Mouse (Mus musculus): ENCODE data around the gene Tbc1d10c. TPM values are rescaled to one million over a fixed set of nuclear protein-coding genes. Genes with fewer than 3 reads are reported as not detected.
A peak's percentile ranks its signal among the peaks of the same experiment; 100 is the strongest.

Gene Tbc1d10c
- 0.43 and 1.3 TPM in 2 replicates for polyA plus RNA-seq (2014; fragmentation: Nextera tagmentation; extraction: Ambion mirVana)

- peak within 1 kb of the TSS; percentile 97 for H3K9ac ChIP-seq (ENCODE audit: low read length)
- ATAC-seq (replicated peaks; ENCODE audit: low FRiP score) (no peak), DNase-seq (ENCODE audit: low spot score) (no peak)
- peak within 1 kb of the TSS; percentile 89 for H3K4me3 ChIP-seq (ENCODE audit: low read depth, low read length)
- H3K9me3 ChIP-seq (ENCODE audit: control insufficient read depth, low read length): no peaks in the 10 kb centered on the region
- H3K27me3 ChIP-seq (ENCODE audit: control insufficient read depth, insufficient read depth, low read length): no peaks in the 10 kb centered on the region
- H3K27ac ChIP-seq (ENCODE audit: low read depth, low read length): peak within 1 kb of the TSS; percentile 71
- 70% methylated on average over 4 of the region's 4 CpGs for WGBS
- H3K4me2 ChIP-seq (ENCODE audit: low read depth, low read length, severe bottlenecking): peak within 1 kb of the TSS; percentile 93
- peaks cover 14% of the 10 kb centered on the region for H3K36me3 ChIP-seq (ENCODE audit: control insufficient read depth, insufficient read depth, low read length)
- peaks cover 10% of the 10 kb centered on the region for H3K4me1 ChIP-seq (replicated peaks; ENCODE audit: control insufficient read depth, insufficient read depth, low read length)
These were observed at the start of gene Tbc1d10c for GRCm38 (mm10) chr19:4190831-4191334. Gene Tbc1d10c, minus strand, starts transcription at chr19:4191284.

GRCm38 (mm10) chr19:4240247-4240668, 49.2 kb upstream of the Tbc1d10c start:
- Histone ChIP-seq H3K4me3 (ENCODE audit: low read depth, low read length) (no peak overlapping the region), H3K9ac (ENCODE audit: low read length) (no peak overlapping the region), H3K27ac (ENCODE audit: low read depth, low read length) (no peak overlapping the region), H3K9me3 (ENCODE audit: control insufficient read depth, low read length) (no peaks in the 10 kb centered on the region), H3K4me1 (replicated peaks; ENCODE audit: control insufficient read depth, insufficient read depth, low read length) (no peaks in the 10 kb centered on the region), H3K36me3 (ENCODE audit: control insufficient read depth, insufficient read depth, low read length) (no peaks in the 10 kb centered on the region), H3K27me3 (ENCODE audit: control insufficient read depth, insufficient read depth, low read length) (no peaks in the 10 kb centered on the region), H3K4me2 (ENCODE audit: low read depth, low read length, severe bottlenecking) (no peak overlapping the region)
- DNase-seq (ENCODE audit: low spot score) (no peak), ATAC-seq (replicated peaks; ENCODE audit: low FRiP score) (no peak)
- WGBS: 74% methylated on average over 8 of the region's 8 CpGs

- Histone ChIP-seq H3K4me2 (ENCODE audit: low read depth, low read length, severe bottlenecking) (no peak overlapping the region), H3K27ac (ENCODE audit: low read depth, low read length) (no peak overlapping the region), H3K9ac (ENCODE audit: low read length) (no peak overlapping the region), H3K36me3 (ENCODE audit: control insufficient read depth, insufficient read depth, low read length) (no peaks in the 10 kb centered on the region), H3K4me1 (replicated peaks; ENCODE audit: control insufficient read depth, insufficient read depth, low read length) (no peaks in the 10 kb centered on the region; the same call in 1 of the 2 replicates), H3K9me3 (ENCODE audit: control insufficient read depth, low read length) (no peaks in the 10 kb centered on the region), H3K4me3 (ENCODE audit: low read depth, low read length) (no peak overlapping the region), H3K27me3 (ENCODE audit: control insufficient read depth, insufficient read depth, low read length) (no peaks in the 10 kb centered on the region)
- no peak for ATAC-seq (replicated peaks; ENCODE audit: low FRiP score)
- DNase-seq (ENCODE audit: low spot score): no peak
- WGBS: 81% methylated on average over 4 of the region's 4 CpGs
These were observed 43.5 kb upstream of the Tbc1d10c start for GRCm38 (mm10) chr19:4234548-4234947.

- DNase-seq (ENCODE audit: low spot score) (no peak), ATAC-seq (replicated peaks; ENCODE audit: low FRiP score) (no peak)
- no peaks in the 10 kb centered on the region for H3K36me3 ChIP-seq (ENCODE audit: control insufficient read depth, insufficient read depth, low read length)
- H3K4me2 ChIP-seq (ENCODE audit: low read depth, low read length, severe bottlenecking): no peak overlapping the region
- no peak overlapping the region for H3K4me3 ChIP-seq (ENCODE audit: low read depth, low read length)
- H3K4me1 ChIP-seq (replicated peaks; ENCODE audit: control insufficient read depth, insufficient read depth, low read length): no peaks in the 10 kb centered on the region; the same call in 1 of the 2 replicates
- no peak overlapping the region for H3K27ac ChIP-seq (ENCODE audit: low read depth, low read length)
- H3K9ac ChIP-seq (ENCODE audit: low read length): no peak overlapping the region
- no peaks in the 10 kb centered on the region for H3K27me3 ChIP-seq (ENCODE audit: control insufficient read depth, insufficient read depth, low read length)
- WGBS: 81% methylated on average over 7 of the region's 7 CpGs
- H3K9me3 ChIP-seq (ENCODE audit: control insufficient read depth, low read length): no peaks in the 10 kb centered on the region
These were observed 41.6 kb upstream of the Tbc1d10c start for GRCm38 (mm10) chr19:4232651-4233050.

DNA sequence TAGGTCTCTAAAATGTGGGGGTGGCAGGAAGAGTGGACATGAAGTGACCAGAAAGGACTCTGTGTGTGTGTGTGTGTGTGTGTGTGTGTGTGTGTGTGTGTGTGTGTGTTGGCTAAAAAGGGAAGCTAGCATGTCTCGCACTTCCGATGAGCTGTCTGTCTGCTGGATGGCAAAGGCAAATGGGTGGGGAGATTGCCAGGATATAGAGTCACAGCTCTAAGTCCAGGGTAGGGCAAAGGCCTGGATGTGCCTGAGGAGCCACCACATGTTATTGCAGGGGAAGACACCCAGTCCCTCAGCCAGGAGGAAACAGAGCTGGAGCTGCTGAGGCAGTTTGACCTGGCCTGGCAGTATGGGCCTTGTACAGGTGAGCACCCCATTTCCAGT, 41.1 kb upstream of the Tbc1d10c start:
- Histone ChIP-seq H3K9ac (ENCODE audit: low read length) (peak overlapping the region; percentile 58), H3K9me3 (ENCODE audit: control insufficient read depth, low read length) (no peaks in the 10 kb centered on the region), H3K27ac (ENCODE audit: low read depth, low read length) (no peak overlapping the region), H3K4me1 (replicated peaks; ENCODE audit: control insufficient read depth, insufficient read depth, low read length) (no peaks in the 10 kb centered on the region; the same call in 1 of the 2 replicates), H3K36me3 (ENCODE audit: control insufficient read depth, insufficient read depth, low read length) (no peaks in the 10 kb centered on the region), H3K4me2 (ENCODE audit: low read depth, low read length, severe bottlenecking) (peak overlapping the region; percentile 90), H3K4me3 (ENCODE audit: low read depth, low read length) (peak overlapping the region; percentile 50), H3K27me3 (ENCODE audit: control insufficient read depth, insufficient read depth, low read length) (no peaks in the 10 kb centered on the region)
- DNase-seq (ENCODE audit: low spot score) (no peak), ATAC-seq (replicated peaks; ENCODE audit: low FRiP score) (no peak)
- WGBS: 46% methylated on average over 2 of the region's 2 CpGs

GRCm38 (mm10) chr19:4231253-4232185, 40.4 kb upstream of the Tbc1d10c start, which contains the start of gene Pold4:
Gene Pold4, plus strand, starts transcription at chr19:4231899.
- WGBS: 11% methylated on average over 26 of the region's 26 CpGs
- no peaks in the 10 kb centered on the region for H3K27me3 ChIP-seq (ENCODE audit: control insufficient read depth, insufficient read depth, low read length)
- peak within 1 kb of the TSS; percentile 50 for H3K4me3 ChIP-seq (ENCODE audit: low read depth, low read length)
- ATAC-seq (replicated peaks; ENCODE audit: low FRiP score): peak; percentile 85
- no peaks in the 10 kb centered on the region for H3K36me3 ChIP-seq (ENCODE audit: control insufficient read depth, insufficient read depth, low read length)
- H3K4me1 ChIP-seq (replicated peaks; ENCODE audit: control insufficient read depth, insufficient read depth, low read length): no peaks in the 10 kb centered on the region; the same call in 1 of the 2 replicates
- no peak within 1 kb of the TSS for H3K27ac ChIP-seq (ENCODE audit: low read depth, low read length)
- H3K9ac ChIP-seq (ENCODE audit: low read length): peak within 1 kb of the TSS; percentile 58
- peak within 1 kb of the TSS; percentile 90 for H3K4me2 ChIP-seq (ENCODE audit: low read depth, low read length, severe bottlenecking)
- no peaks in the 10 kb centered on the region for H3K9me3 ChIP-seq (ENCODE audit: control insufficient read depth, low read length)
- peak; percentile 92 for DNase-seq (ENCODE audit: low spot score)

- Histone ChIP-seq H3K27ac (ENCODE audit: low read depth, low read length) (no peak overlapping the region), H3K4me1 (replicated peaks; ENCODE audit: control insufficient read depth, insufficient read depth, low read length) (no peaks in the 10 kb centered on the region; the same call in 1 of the 2 replicates), H3K9ac (ENCODE audit: low read length) (no peak overlapping the region), H3K4me2 (ENCODE audit: low read depth, low read length, severe bottlenecking) (no peak overlapping the region), H3K9me3 (ENCODE audit: control insufficient read depth, low read length) (no peaks in the 10 kb centered on the region), H3K36me3 (ENCODE audit: control insufficient read depth, insufficient read depth, low read length) (no peaks in the 10 kb centered on the region), H3K27me3 (ENCODE audit: control insufficient read depth, insufficient read depth, low read length) (no peaks in the 10 kb centered on the region), H3K4me3 (ENCODE audit: low read depth, low read length) (no peak overlapping the region)
- DNase-seq (ENCODE audit: low spot score) (no peak), ATAC-seq (replicated peaks; ENCODE audit: low FRiP score) (no peak)
- 77% methylated on average over 8 of the region's 8 CpGs for WGBS
These were observed 39.3 kb upstream of the Tbc1d10c start for GRCm38 (mm10) chr19:4230415-4230814.

DNA sequence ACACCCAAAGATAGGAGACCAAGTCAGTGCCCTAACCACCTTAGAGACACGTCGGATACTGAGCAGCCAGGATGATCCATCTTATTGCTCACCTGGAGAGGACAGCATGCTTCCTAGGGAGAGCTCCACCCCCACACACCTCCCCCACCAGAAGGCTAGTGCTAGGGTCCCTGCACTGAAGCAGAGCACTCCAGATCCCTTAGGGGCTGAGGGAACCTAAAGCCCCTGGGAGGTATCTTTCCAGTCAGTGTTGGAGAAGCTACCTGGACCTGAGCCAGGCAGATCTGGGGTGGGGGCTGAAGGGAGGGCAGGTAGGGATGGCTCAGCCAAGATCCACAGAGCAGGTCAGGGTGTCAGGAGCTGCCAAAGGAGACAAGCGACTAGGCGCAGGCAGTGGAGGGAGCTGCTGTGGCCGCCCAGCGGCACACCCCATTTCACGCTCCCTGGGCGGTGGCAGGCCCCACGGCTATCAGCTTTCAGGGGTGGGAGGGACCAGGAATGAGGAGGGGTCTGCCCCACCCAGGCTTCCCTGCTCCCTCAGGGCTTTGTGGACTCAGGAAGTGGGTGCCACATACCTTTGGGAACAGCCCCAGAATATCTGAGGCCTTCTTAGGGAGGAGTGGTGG, 38.5 kb upstream of the Tbc1d10c start:
- Histone ChIP-seq H3K36me3 (ENCODE audit: control insufficient read depth, insufficient read depth, low read length) (no peaks in the 10 kb centered on the region), H3K4me2 (ENCODE audit: low read depth, low read length, severe bottlenecking) (no peak overlapping the region), H3K9me3 (ENCODE audit: control insufficient read depth, low read length) (no peaks in the 10 kb centered on the region), H3K4me1 (replicated peaks; ENCODE audit: control insufficient read depth, insufficient read depth, low read length) (no peaks in the 10 kb centered on the region; the same call in 1 of the 2 replicates), H3K27me3 (ENCODE audit: control insufficient read depth, insufficient read depth, low read length) (no peaks in the 10 kb centered on the region), H3K4me3 (ENCODE audit: low read depth, low read length) (no peak overlapping the region), H3K27ac (ENCODE audit: low read depth, low read length) (no peak overlapping the region), H3K9ac (ENCODE audit: low read length) (no peak overlapping the region)
- WGBS: 44% methylated on average over 9 of the region's 9 CpGs
- no peak for ATAC-seq (replicated peaks; ENCODE audit: low FRiP score)
- no peak for DNase-seq (ENCODE audit: low spot score)
